Comparison of ENCODE assay signal across 9 mouse cellular contexts in genomic region chr7:67961567-67962267, GRCm38 (mm10). TPM values are rescaled to one million over a fixed set of nuclear protein-coding genes. Genes with fewer than 3 reads are reported as not detected.
DNase-seq lines count a peak whose midpoint lies in the region.
"Had no signal": no experiment of that assay in that cellular context is flagged by ENCODE, and none has a peak within 500 bp of the region (broad histone marks: within the 10 kb centered on the region; RNA-seq: fewer than 3 reads in every experiment).

No protein-coding gene starts in this region.

- no peaks in the 10 kb centered on the region for H3K36me3 ChIP-seq in hindbrain, embryonic 10.5 days
- H3K36me3 ChIP-seq: limb, embryonic 12.5 days had no signal

- H3K27ac ChIP-seq in hindbrain, embryonic 10.5 days, result no peak overlapping the region; the same call in 1 of the 2 replicates
- H3K27ac ChIP-seq: limb, embryonic 12.5 days had no signal

- 10% methylated on average over 14 of the region's 14 CpGs for WGBS in hindbrain, embryonic 10.5 days

- no peaks in the 10 kb centered on the region for H3K9me3 ChIP-seq in hindbrain, embryonic 10.5 days
- H3K9me3 ChIP-seq: limb, embryonic 12.5 days had no signal

- DNase-seq in MN1 (ENCODE audit: low spot score), result peak; percentile 71
- peak; percentile 78 for DNase-seq in cerebellum, adult 8-10 months
- DNase-seq in frontal cortex, postnatal 10 days (ENCODE audit: low spot score in 2 of 2), result peak; percentile 48 to 79
- DNase-seq in hindbrain, embryonic 10.5 days (ENCODE audit: low spot score), result peak; percentile 83
- DNase-seq in layer of hippocampus, adult 9-10 months (ENCODE audit: low spot score), result peak; percentile 75
- peak; percentile 91 for DNase-seq in lung, postnatal 10 days
- DNase-seq in ovary, postnatal 36 days (ENCODE audit: low spot score), result peak; percentile 81
- peak; percentile 91 for DNase-seq in thymus, postnatal 4 days

- H3K4me3 ChIP-seq in hindbrain, embryonic 10.5 days, result no peak overlapping the region
- H3K4me3 ChIP-seq: limb, embryonic 12.5 days had no signal

- H3K4me1 ChIP-seq in hindbrain, embryonic 10.5 days (replicated peaks), result peaks cover 71% of the 10 kb centered on the region

- no peaks in the 10 kb centered on the region for H3K27me3 ChIP-seq in hindbrain, embryonic 10.5 days (ENCODE audit: insufficient read depth, poor library complexity, severe bottlenecking)
- H3K27me3 ChIP-seq: limb, embryonic 12.5 days had no signal

RNA-seq across cellular contexts. Expression of gene Igf1r, which starts 9.1 kb away (rescaled TPM):
- 19.7 and 24.9 TPM in 2 replicates for polyA plus RNA-seq in hindbrain, embryonic 10.5 days (2016; fragmentation: Nextera tagmentation; extraction: Ambion mirVana)
